Mouse (Mus musculus) frontal cortex, postnatal 36 days (tissue): Measurements from ENCODE around the gene Ninj1.
A peak's percentile ranks its signal among the peaks of the same experiment; 100 is the strongest.

Source experiments
- DNase-seq, 2 experiments: peaks; one replicate each; pipeline ENCODE4 v3.0.0; 2022; ENCODE audit warnings: low spot score in 2 of 2

Ninj1 gene

DNA sequence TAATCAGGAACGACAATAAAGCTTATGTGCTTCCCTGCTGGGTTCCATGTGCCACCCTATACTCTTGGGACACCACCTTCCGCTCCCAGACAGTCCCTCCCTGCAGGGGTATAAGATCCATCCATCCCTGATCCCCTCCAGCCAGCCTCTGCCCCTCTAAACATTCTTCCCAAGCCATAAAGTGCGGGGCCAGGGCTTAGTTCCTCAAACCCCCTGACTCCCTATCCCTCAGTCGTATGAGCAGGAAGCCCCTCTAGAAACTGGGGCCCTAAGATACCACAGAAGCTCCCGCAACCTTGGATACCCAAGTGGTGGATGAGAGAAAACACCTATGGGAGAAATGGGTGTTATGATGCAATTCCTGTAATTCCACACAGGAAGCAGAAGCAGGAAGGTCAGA is 8.9 kb downstream of the Ninj1 start:
- no peak for DNase-seq

- no peak for DNase-seq
Measured at GRCm38 (mm10) chr13:49196766-49197165, 9.5 kb downstream of the Ninj1 start.

- DNase-seq: no peak
Measured at GRCm38 (mm10) chr13:49198734-49199133, 11.4 kb downstream of the Ninj1 start.

- DNase-seq: no peak
Measured at GRCm38 (mm10) chr13:49199891-49200290, 12.6 kb downstream of the Ninj1 start.

- DNase-seq: no peak
Measured at GRCm38 (mm10) chr13:49200688-49201087, 13.4 kb downstream of the Ninj1 start.

- no peak for DNase-seq
Measured at GRCm38 (mm10) chr13:49202556-49202955, 15.3 kb downstream of the Ninj1 start.

GRCm38 (mm10) chr13:49205381-49205998 is 18.2 kb downstream of the Ninj1 start:
- peak; percentile 84 to 86 for DNase-seq

DNA sequence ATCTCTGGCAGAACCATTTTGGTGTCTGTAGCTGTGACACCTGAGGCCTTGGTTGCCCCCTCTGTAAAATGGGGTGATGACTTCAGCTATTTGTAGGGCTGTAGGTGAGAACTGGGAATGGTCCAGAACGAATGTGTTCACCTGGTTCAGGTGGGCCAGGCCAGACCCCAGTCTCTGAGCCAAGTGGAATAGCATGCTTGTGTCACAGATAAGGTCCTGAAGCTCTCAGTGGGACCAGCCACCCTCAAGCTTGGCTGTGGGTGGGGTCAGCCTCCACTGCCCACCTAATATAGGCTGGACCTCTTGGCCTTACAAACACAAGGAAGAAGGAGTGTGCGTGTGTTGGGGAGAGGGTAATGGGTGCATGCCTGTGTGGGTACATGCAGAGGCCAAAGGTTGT is 19.1 kb downstream of the Ninj1 start:
- no peak for DNase-seq

- no peak for DNase-seq
Measured at GRCm38 (mm10) chr13:49209306-49209705, 22.0 kb downstream of the Ninj1 start.

DNA sequence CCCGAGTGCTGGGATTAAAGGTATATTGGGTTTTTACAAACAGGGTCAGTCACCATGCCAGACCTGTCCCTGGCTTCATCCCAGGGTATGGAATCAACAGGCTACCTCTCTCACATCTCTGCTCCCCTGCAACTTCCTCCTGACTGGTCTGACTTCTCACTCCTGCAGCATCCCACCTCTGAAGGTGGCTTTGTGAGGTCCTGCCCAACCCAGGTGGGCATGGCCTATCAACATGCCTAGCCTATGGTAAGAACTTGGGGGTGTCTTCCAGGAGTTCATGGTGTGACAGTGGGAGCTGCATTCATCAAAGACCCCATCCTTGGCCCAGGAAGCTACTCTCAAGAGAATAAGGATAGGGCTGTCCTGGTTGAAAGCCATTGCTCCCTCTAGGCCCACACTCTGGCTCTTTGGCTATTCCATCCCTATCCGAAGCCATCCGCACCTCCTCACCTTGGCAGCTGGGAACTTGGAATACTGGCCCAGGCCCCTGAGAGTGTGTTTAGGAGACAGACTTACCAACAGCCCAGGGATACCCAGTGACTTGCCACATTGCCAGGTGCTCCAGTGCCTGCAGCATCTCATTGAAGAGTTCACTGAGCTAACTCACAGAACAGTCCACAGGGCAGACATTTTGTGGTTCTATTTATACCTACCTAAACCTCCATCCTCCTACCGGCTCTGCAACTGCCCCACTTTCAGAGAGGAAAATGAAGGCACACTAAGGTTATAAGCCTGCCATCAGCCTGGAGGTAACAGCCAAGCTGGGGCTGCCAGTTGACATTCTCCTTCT is 25.6 kb downstream of the Ninj1 start:
- DNase-seq: no peak

GRCm38 (mm10) chr13:49213531-49213932 is 26.2 kb downstream of the Ninj1 start:
- no peak for DNase-seq

DNA sequence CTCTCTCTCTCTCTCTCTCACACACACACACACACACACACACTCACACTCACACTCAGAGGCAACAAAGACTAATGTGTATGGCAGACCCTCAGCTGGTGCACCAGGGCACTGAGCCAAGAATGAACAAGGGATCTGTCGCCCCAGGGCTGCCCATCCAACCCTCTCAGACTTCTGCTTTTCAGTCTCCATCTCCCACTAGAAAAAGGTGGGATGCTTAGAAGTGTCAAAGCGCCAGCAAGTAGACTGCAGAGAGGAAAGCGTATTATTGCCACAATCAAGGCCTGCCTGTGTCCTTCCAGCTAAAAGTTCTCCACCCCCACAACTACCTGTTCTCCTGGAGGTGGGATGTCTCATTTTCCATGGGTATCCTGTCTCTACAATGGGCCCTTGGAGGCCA is 27.2 kb downstream of the Ninj1 start:
- DNase-seq: no peak

DNA sequence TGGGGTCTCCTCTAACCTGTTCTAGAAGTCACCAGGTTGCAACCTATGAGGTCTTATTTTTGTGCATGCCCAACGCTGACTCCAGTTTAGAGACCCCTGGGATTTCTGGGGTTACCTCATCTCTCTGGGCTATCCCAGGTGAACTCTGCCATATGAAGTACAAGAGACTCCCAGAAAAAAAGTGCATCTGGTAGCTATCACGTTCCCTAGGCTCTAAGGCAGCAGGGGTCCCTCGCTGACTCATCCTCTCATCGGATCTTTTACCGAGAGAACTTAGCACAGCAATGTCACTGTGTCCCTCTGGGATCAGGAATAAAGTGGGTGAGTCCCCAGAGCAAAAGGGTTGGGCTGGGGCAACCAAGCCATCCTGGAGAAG is 27.8 kb downstream of the Ninj1 start:
- DNase-seq: no peak

GRCm38 (mm10) chr13:49215504-49216219 is 28.4 kb downstream of the Ninj1 start, which contains the start of gene Card19:
TSS of gene Card19 (minus strand) at chr13:49216037.
- peak; percentile 86 for DNase-seq

- no peak for DNase-seq
Measured at GRCm38 (mm10) chr13:49216220-49216552, 28.9 kb downstream of the Ninj1 start.

DNA sequence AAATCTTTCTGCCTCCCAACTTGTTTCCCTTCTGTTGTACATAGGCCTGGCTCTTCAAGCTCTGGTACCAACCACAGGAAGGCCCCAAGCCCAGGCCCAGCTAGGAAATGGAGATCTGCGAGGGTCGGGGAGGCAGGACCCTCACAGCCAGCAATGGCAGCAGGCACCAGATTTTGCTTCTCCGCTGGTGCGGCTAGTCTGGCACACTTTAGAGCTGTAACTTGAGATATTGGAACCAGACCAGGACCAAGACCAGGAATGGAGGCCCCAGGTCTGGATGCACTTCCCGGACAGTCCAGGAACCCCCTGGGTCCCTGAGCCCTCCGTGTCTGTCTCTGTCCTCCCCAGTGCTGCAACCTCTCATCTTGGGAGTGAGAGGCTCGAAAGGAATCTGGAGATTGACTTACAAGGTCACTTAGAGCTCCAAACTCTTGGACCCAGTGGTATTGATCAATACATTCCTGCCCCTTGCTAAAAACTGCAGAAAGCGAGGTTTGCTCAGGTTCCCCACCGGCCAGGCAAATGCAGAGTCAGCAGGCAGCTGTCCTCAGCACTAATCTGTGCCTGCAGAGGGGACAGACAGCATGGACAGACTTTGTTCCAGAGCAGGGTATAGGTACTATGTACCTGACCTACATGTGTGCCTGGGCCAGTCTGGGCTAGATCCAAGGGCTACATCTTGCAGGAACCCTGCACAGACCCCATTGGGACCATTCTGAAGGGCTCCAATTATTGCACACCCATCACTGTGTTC is 29.7 kb downstream of the Ninj1 start:
- no peak for DNase-seq

- no peak for DNase-seq
Measured at GRCm38 (mm10) chr13:49218651-49219050, 31.4 kb downstream of the Ninj1 start.

GRCm38 (mm10) chr13:49219367-49219766 is 32.1 kb downstream of the Ninj1 start:
- DNase-seq: no peak

DNA sequence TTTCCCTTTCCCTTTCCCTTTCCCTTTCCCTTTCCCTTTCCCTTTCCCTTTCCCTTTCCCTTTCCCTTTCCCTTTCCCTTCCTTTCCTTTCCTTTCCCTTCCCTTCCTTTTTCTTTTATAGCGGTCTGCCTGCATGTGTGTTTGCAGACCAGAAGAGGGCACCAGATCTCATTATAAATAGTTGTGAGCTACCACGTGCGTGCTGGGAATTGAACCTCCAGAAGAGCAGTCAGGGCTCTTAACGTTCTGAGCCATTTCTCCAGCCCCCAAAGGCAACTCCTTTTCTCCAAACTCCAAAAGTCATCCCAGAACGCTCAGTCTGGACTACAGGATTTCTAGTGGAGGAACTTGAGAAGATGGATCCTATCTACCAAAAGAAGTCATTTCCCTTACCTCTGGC is 33.6 kb downstream of the Ninj1 start:
- DNase-seq: no peak

DNA sequence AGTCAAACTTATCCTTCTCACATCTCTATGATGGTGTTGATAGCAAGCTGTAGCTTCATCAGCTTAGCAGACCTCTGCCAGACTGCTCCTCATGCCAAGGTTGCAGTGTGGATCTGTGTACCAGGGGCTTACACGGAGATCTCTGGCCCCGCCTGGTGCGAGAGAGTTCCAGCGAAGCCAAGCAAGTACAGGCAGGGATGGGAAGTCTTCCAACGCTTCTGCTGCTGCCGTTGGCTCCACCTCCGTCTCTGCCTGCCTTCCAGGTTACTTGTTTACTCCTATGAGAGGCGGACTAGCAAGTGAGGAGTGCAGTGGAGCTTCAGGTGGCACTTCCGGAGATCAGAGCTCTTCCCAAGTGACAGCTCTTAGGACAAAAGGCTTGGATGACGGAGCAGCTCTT is 37.0 kb downstream of the Ninj1 start:
- DNase-seq: no peak

DNA sequence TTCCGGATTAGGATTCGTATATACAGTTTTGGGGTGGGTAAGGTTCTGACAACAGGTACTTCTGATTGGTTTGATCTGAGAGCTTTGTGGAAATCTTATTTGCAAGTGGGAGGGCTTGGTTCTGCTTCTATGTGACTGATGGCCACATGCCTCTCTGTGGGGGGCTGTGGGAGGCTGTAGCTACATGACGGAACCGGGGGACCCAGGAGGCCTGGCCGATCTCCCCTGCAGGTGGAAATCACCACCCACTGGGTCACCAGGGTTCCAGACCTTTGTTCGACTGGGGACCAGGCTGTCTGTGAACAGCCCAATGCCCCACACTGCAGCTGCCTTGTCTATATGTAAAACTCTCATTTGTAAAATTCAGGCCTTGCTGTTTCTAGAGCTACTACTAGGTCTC is 37.4 kb downstream of the Ninj1 start:
- DNase-seq: no peak

DNA sequence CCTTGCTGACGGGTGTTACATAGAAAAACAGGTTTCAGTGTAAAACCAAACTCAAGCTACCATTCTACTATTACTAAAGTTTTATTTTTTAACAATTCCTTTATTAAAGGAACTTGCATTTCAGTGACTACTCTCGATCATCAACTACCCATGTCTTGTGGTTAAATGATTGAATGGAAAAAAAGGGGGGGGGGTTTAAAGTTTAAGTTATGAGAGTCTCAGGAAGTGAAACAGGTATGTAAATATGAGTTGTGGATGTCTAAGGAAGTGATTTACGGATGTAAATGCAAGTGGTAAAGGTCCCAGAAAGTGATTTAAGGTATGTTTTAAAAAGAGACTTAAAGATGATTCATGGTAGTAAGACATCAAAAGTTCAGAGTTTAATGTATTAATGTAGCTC is 37.9 kb downstream of the Ninj1 start:
- DNase-seq: no peak
